Mouse (Mus musculus): ENCODE data around the gene Arhgef1.

DNA sequence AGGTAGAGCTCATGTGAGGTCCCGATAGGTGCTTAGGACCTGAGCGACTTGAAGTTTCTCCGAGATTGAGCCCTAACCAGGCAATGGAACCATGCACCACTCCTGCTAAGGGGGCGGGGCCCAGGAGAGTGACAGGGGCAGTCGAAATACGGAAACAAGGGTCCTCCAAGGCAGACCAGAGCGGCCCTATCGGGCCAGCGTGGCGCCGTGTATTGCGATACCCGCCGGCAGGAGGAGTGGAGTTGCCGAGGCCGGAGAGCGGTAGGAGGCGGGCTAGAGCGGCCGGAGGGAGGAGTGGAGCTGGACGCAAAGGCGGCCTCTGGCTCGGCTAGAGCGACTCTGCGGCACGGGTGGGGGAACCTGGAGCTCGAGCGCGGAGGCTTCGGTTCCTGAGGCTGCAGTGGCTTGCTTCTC, 1.4 kb downstream of the Arhgef1 start:
- TF ChIP-seq POLR2A (IDR thresholded peaks at IDR 0.05; ENCODE audit: extremely low read depth, insufficient read depth, low read length), result no peak; the same call in none of the 2 replicates
- no peak for TF ChIP-seq CTCF (IDR thresholded peaks at IDR 0.05; ENCODE audit: extremely low read depth, insufficient read depth, low read length)
